Mouse (Mus musculus) CD8-positive naive resting alpha-beta T cell, adult 2 months (primary cell): ENCODE measurements around the gene Gm28053.
A peak's percentile ranks its signal among the peaks of the same experiment; 100 is the strongest.
"Not testable (repeated sequence)": the region's sequence is repeated elsewhere in the genome, so short reads cannot be mapped to it uniquely, and the experiment has no call there.

Experiments used
- DNase-seq, 2 experiments: peaks; one replicate each; pipeline ENCODE4 v3.0.0; 2022; ENCODE audit warnings: low read depth in 2 of 2, low spot score in 2 of 2

The Gm28053 gene

DNA sequence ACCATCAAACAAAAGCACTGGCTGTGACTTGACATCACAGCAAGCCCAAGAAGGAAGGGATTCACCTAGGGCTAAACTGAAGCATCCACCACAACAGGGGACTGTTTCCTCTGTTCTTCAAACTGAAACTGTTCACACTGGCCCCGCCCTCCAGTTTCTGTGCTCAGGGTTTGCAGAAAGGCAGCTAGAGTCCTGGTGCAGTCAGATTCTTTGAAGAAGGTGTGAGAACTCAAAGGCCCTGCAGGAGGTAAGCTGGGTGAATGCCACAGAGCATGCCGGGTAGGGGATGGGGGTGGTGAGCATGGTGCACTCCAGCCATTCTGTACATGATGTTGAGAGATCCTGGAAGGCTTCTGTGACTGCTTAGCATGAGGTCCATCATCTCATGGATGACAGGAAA is at the start of gene Gm28053, which contains the start of gene Gimap7:
Gene Gm28053, plus strand, starts transcription at position 153 of the 400 bp plus-strand sequence.
Gene Gimap7, plus strand, starts transcription at position 167 of the 400 bp plus-strand sequence.
- peak; percentile 68 to 71 for DNase-seq

GRCm38 (mm10) chr6:48669446-48669969 is 48.9 kb upstream of the Gm28053 start:
- peak in 1 of 2 experiments; percentile 48 for DNase-seq

GRCm38 (mm10) chr6:48674291-48675058 is 43.9 kb upstream of the Gm28053 start:
- DNase-seq, result no peak

GRCm38 (mm10) chr6:48675400-48675930 is 42.9 kb upstream of the Gm28053 start:
- DNase-seq, result no peak

GRCm38 (mm10) chr6:48675931-48676859 is 42.2 kb upstream of the Gm28053 start, which contains the start of gene Gimap9:
Gene Gimap9, plus strand, starts transcription at chr6:48676129.
- DNase-seq, result peak; percentile 57 to 75

- no peak for DNase-seq
These were observed 41.5 kb upstream of the Gm28053 start for GRCm38 (mm10) chr6:48676860-48677415.

DNA sequence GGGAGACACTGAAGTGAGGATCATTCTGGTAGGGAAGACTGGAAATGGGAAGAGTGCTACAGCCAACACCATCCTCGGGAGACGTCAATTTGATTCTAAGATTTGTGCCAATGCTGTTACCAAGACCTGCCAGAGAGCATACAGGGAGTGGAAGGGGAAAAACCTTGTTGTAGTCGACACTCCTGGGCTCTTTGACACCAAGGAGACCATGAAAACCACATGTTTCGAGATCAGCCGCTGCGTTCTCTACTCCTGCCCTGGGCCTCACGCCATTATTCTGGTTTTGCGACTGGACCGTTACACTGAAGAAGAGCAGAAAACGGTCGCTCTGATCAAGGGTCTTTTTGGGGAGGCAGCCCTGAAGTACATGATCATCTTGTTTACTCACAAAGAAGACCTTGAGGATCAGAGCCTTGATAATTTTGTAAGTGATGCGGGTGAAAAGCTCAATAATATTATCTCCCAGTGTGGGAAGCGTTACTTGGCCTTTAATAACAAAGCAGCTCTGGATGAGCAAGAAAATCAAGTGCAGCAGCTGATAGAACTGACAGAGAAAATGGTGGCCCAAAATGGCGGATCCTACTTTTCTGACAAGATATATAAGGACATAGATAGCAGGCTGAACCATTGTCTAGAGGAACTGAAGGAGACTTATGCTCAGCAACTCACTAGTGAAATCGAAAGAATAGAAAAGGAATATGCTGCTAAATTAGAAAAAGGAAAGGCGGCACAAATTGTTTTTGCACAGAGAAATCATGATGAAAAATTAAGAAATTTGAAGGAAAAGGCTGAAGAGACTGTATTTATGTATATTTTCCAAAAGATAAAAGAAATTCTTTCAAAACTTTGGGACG is 40.7 kb upstream of the Gm28053 start:
- DNase-seq, result no peak

DNA sequence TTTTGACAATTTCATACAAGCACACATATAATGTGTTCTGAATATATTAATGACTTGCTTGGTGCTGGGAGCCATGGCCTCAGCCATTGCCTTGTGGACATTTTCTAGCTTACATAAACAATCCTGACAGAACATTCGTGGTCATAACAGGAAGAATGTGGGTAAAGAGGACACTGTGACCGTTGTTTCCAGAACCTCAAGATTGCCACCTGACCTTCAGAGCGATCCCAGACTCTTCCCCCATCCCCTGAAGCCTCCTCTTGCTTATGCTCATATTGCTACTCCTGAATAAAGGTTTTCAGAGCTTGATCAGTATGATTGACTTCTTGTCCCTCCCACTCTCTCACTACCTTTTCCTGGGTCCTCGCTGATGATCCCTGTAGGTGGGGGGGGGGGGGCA is 40.0 kb upstream of the Gm28053 start:
- no peak for DNase-seq

- DNase-seq, result no peak
These were observed 38.7 kb upstream of the Gm28053 start for GRCm38 (mm10) chr6:48679701-48680100.

DNA sequence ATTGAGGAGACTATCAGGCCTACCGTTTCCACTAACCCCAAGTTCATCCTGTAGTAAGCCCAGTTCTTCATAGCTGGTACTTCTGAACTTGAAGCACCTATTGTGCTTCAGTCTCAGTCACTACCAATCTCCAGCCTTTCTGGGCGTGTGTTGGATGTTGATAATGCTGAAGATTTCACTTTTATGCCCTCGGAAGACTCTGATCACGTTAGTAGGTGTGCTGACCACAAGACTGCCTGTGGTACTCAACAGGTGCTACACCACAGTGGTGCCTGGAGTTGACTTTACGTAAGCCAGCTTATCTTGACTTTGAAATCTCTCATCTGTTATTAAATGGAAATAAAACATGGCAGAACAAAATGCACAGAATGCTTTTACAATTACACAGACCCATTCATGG is 38.0 kb upstream of the Gm28053 start:
- peak in 1 of 2 experiments; percentile 68 for DNase-seq

DNA sequence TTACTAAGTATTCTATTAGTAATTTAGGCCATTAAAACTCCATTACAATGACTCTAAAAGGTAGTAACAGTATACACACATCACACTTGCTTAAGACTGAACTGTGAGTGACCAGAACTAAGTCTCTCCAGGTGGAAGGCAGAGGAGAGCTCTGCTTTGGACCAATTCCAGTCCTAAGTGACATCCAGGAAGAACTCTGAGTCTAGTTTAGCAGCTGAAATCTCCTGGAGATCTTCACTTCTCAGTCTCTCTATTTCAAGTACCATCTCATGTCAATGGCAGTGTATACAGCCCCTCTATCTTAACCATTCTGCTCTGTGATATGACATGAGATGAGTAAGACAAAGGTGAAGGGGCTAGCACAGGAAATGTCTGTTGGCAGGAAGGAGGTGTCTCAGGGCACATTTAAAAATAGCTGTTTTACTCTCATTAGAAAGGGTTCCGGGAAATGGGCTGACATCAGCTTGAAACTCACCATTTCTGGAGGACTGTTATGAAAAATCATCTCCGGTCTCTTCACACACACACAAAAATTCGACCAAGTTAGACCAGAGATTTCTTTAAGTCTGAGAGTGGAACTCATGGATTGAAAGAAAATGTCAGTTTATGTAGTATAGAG is 36.8 kb upstream of the Gm28053 start:
- DNase-seq, result no peak

DNA sequence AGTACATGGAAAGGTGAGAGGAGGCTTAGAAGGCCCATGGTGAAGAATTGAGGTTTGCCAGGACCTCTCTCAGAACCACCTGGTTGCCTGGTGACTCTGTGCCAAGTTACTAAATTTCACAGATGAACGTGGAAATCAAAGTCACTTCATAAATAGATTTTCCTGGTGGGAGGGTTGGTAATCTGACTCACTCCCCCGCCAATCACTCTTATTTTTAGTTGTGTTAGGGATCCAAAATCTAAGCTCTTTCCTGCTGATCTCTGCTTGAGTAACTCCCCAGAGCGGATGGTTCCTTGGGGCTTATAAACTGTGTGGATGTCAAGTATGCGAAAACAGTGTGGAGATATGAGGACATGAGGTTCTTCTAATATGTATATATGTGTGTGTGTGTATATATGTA is 36.1 kb upstream of the Gm28053 start:
- DNase-seq, result no peak

GRCm38 (mm10) chr6:48683263-48683821 is 35.1 kb upstream of the Gm28053 start:
- not testable (repeated sequence) for DNase-seq

DNA sequence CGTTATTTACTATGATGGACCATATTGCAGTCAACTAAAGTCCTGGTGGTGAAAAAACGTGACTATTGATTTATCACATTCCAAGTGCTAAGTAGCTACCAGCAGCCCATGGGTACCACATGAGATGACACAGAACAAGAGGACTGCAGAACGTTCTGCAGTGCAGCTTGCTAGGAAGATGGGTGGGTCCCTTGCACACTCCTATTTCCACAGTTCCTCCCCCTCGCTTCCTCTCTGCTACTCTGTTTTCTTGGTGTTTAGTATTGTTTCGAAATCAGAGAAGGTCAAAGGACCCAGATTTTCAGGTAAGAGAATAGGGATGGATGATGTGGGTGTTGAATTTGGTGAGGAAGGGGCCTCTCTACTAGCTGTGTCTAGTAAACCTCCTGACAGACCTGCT is 34.1 kb upstream of the Gm28053 start, which contains the start of gene Gimap4:
Gene Gimap4, plus strand, starts transcription at position 231 of the 400 bp plus-strand sequence.
- DNase-seq, result no peak

DNA sequence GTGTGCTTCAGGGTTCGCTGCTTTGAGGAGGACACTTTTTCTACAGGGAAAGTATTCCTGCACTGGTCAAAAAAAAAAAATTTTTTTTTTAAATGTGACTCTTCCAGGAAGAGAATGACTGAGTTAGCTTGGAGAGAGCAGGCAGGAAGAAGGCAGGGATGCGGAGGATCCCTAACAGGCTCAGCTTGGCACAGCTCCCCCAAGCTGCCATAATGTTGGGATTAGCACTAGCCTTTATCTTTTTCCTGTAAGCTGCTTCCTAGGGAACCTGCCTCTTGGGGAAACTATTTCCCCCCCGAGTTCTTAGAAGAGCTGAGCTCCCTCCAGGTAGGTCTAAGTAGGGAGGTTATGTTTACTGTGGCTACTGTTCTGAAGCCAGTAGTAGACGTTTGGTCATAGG is 33.6 kb upstream of the Gm28053 start:
- no peak for DNase-seq

GRCm38 (mm10) chr6:48685251-48685650 is 33.2 kb upstream of the Gm28053 start:
- DNase-seq, result no peak

GRCm38 (mm10) chr6:48685694-48686665 is 32.4 kb upstream of the Gm28053 start:
- no peak for DNase-seq

GRCm38 (mm10) chr6:48687077-48687476 is 31.3 kb upstream of the Gm28053 start:
- DNase-seq, result no peak
